Mouse (Mus musculus): ENCODE measurements around the gene Prcd. TPM values are rescaled to one million over a fixed set of nuclear protein-coding genes. Genes with fewer than 3 reads are reported as not detected.
"Not testable (repeated sequence)": the region's sequence is repeated elsewhere in the genome, so short reads cannot be mapped to it uniquely, and the experiment has no call there.

The Prcd gene
- polyA plus RNA-seq (2014; fragmentation: Nextera tagmentation; extraction: Ambion mirVana): 1.4 and 1.7 TPM in 2 replicates

DNA sequence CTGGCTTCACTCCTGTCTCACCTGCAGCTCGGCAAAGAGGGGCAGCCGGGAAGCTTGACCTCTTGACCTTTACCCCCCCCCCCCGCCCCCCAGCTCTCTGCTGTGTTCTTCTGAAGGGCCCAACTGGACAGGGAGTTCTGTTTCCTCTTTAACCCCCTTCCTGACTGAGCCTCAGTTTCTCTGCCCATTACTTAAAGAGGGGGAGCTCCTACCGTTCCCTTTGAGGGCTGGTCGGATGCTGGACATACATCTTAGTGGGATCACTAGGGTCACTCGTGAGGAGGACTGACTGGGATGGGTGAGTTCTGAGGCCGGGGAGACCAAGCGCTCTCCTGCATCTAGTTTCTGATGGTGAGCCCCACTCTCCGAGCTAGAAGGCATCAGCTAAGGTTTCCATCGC is at the start of gene Prcd:
Prcd (plus strand) TSS at position 301 of the 400 bp plus-strand sequence.
- no peaks in the 10 kb centered on the region for H3K9me3 ChIP-seq (replicated peaks; ENCODE audit: control insufficient read depth, low read length)
- H3K4me3 ChIP-seq (ENCODE audit: low read depth, low read length): peak within 1 kb of the TSS; percentile 49
- H3K27ac ChIP-seq (ENCODE audit: low read depth, low read length): no peak within 1 kb of the TSS; the same call in 1 of the 2 replicates
- DNase-seq (ENCODE audit: low spot score) (no peak), ATAC-seq (no peak)
- H3K27me3 ChIP-seq (replicated peaks; ENCODE audit: control insufficient read depth, insufficient read depth, low read length): peaks cover 18% of the 10 kb centered on the region
- peak within 1 kb of the TSS; percentile 75 for H3K9ac ChIP-seq (ENCODE audit: low read length)
- H3K4me2 ChIP-seq (ENCODE audit: low read length): peak within 1 kb of the TSS; percentile 92
- H3K4me1 ChIP-seq (ENCODE audit: control insufficient read depth, insufficient read depth, low read length): peaks cover 21% of the 10 kb centered on the region
- H3K36me3 ChIP-seq (ENCODE audit: control insufficient read depth, insufficient read depth, low read length): no peaks in the 10 kb centered on the region
- 9% methylated on average over 10 of the region's 10 CpGs for WGBS

DNA sequence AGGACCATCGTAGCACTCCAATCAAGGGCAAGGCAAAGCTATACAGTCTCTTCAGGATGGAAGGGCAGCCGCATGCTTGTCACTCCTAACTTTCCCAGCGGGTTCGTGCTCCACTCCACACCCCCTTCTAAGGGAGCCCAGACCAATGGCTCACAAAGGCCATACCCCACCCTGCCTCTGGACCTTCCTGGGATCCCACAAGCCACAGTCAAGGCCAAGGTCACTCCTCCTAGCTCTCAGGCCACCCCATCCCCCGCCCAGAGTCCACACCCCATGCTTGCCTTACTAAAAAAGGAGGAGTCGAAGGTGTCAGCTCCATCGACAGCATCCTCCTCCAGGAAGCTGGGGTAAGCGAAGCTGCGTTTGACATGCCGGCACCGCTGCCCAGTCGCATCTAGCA is 49.2 kb upstream of the Prcd start:
- no peaks in the 10 kb centered on the region for H3K36me3 ChIP-seq (ENCODE audit: control insufficient read depth, insufficient read depth, low read length)
- H3K4me1 ChIP-seq (ENCODE audit: control insufficient read depth, insufficient read depth, low read length): no peaks in the 10 kb centered on the region
- no peak overlapping the region for H3K9ac ChIP-seq (ENCODE audit: low read length)
- H3K27ac ChIP-seq (ENCODE audit: low read depth, low read length): no peak overlapping the region
- H3K4me3 ChIP-seq (ENCODE audit: low read depth, low read length): no peak overlapping the region
- ATAC-seq (no peak), DNase-seq (ENCODE audit: low spot score) (no peak)
- H3K4me2 ChIP-seq (ENCODE audit: low read length): no peak overlapping the region
- WGBS: 93% methylated on average over 12 of the region's 12 CpGs
- no peaks in the 10 kb centered on the region for H3K9me3 ChIP-seq (replicated peaks; ENCODE audit: control insufficient read depth, low read length)
- no peaks in the 10 kb centered on the region for H3K27me3 ChIP-seq (replicated peaks; ENCODE audit: control insufficient read depth, insufficient read depth, low read length)

DNA sequence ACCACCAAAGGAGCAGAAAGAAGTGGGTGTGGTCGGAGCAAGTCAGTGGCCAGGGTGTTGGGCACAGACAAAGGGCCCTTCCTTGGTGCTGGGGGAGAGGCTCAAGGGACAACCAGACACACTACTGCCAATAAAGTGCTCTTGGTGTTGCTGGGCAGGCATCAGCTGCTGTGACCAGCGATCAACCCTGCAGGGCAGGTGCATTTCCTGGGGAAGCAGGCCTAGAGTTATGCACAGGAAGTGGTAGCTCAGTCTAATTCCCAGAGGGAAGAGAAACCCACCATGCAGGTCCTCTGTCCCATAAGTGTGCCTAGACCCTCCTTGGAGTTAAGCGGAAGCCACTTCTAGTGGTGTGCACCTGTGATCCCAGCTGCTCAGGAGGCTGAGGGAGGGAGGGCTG is 45.6 kb upstream of the Prcd start:
- Histone ChIP-seq H3K4me1 (ENCODE audit: control insufficient read depth, insufficient read depth, low read length) (no peaks in the 10 kb centered on the region), H3K36me3 (ENCODE audit: control insufficient read depth, insufficient read depth, low read length) (no peaks in the 10 kb centered on the region), H3K27me3 (replicated peaks; ENCODE audit: control insufficient read depth, insufficient read depth, low read length) (no peaks in the 10 kb centered on the region), H3K27ac (ENCODE audit: low read depth, low read length) (no peak overlapping the region), H3K4me2 (ENCODE audit: low read length) (no peak overlapping the region), H3K9ac (ENCODE audit: low read length) (no peak overlapping the region), H3K9me3 (replicated peaks; ENCODE audit: control insufficient read depth, low read length) (no peaks in the 10 kb centered on the region), H3K4me3 (ENCODE audit: low read depth, low read length) (no peak overlapping the region)
- ATAC-seq: no peak
- WGBS: 90% methylated on average over 3 of the region's 3 CpGs
- DNase-seq (ENCODE audit: low spot score): no peak

DNA sequence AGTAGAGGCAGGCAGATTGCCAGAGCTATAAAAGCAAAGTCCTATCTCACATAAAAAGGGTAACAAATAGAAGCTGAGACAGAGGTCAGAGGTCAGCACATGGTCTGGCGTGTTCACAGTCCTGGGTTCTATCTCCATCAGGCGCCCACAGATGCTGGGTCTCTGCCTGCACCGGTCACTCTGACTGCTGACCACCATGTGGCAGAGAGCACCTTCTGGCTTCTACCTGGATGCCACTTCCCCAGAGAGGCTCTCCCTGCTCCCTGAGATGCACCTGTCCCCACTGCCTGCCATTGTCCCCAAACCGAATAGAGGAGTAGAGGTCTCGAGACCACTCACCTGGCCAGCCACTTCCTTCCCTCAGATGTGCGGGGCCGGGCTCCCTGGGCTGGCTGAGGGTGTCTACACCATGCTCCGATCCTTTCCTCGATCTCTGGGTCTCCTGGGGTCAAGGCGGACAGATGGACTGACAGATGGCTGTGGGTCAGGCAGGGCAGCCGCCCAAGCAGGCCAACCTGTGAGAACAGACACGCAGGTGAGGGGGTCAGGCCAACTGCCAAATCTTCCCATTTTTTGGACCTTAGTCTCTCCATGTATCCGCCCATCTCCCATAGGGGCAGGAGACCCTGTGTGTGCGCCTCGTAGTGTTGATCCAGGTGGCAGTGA is 43.2 kb upstream of the Prcd start:
- WGBS: 89% methylated on average over 15 of the region's 15 CpGs
- H3K4me3 ChIP-seq (ENCODE audit: low read depth, low read length): no peak overlapping the region
- ATAC-seq: no peak

DNA sequence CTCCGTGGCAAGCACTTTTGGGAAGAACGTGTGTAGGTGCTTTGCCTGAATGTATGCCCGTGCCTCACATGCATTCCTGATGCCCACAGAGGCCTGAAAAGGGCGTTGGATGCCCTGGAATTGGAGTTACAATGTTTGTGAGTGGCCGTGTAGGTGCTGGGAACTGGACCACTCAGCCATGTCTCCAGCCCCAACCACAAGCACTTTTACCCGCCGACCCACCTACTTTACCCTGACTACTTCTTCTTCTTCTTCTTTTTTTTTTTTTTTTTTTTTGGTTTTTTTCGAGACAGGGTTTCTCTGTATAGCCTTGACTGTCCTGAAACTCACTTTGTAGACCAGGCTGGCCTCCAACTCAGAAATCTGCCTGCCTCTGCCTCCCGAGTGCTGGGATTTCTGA is 42.2 kb upstream of the Prcd start:
- H3K9me3 ChIP-seq (replicated peaks; ENCODE audit: control insufficient read depth, low read length); H3K4me2 ChIP-seq (ENCODE audit: low read length); DNase-seq (ENCODE audit: low spot score); H3K4me3 ChIP-seq (ENCODE audit: low read depth, low read length); H3K4me1 ChIP-seq (ENCODE audit: control insufficient read depth, insufficient read depth, low read length); H3K27ac ChIP-seq (ENCODE audit: low read depth, low read length); H3K36me3 ChIP-seq (ENCODE audit: control insufficient read depth, insufficient read depth, low read length); ATAC-seq; H3K27me3 ChIP-seq (replicated peaks; ENCODE audit: control insufficient read depth, insufficient read depth, low read length); H3K9ac ChIP-seq (ENCODE audit: low read length): not testable (repeated sequence)
- WGBS: 89% methylated on average over 9 of the region's 9 CpGs

More for the DNA sequence above, 43.2 kb upstream of the Prcd start:
- H3K36me3 ChIP-seq (ENCODE audit: control insufficient read depth, insufficient read depth, low read length): no peaks in the 10 kb centered on the region
- H3K9ac ChIP-seq (ENCODE audit: low read length): no peak overlapping the region
- no peak overlapping the region for H3K4me2 ChIP-seq (ENCODE audit: low read length)
- DNase-seq (ENCODE audit: low spot score): no peak
- H3K27ac ChIP-seq (ENCODE audit: low read depth, low read length): no peak overlapping the region
- H3K9me3 ChIP-seq (replicated peaks; ENCODE audit: control insufficient read depth, low read length): no peaks in the 10 kb centered on the region
- no peaks in the 10 kb centered on the region for H3K4me1 ChIP-seq (ENCODE audit: control insufficient read depth, insufficient read depth, low read length)
- H3K27me3 ChIP-seq (replicated peaks; ENCODE audit: control insufficient read depth, insufficient read depth, low read length): no peaks in the 10 kb centered on the region

DNA sequence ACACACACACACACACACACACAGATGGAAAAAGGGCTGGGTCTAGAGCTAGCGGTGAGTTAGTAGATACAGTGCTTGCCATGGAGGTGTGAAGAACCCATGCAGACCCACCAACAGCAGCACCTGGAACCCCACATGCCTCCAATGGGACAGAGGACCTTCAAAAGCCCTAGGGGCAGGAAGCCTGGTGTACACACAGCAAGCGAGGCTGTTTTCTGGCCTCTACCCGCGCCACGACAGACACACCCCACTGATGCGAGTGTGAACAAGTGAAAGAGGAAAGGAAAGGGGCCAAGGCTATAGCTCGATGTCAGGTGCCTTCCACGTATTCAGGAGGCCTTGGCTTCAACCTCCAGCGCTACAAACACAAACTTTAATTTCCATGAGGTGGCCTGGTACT is 41.5 kb upstream of the Prcd start:
- no peaks in the 10 kb centered on the region for H3K36me3 ChIP-seq (ENCODE audit: control insufficient read depth, insufficient read depth, low read length)
- H3K4me3 ChIP-seq (ENCODE audit: low read depth, low read length): no peak overlapping the region
- no peak for DNase-seq (ENCODE audit: low spot score)
- H3K4me2 ChIP-seq (ENCODE audit: low read length): no peak overlapping the region
- H3K27ac ChIP-seq (ENCODE audit: low read depth, low read length): no peak overlapping the region
- H3K27me3 ChIP-seq (replicated peaks; ENCODE audit: control insufficient read depth, insufficient read depth, low read length): no peaks in the 10 kb centered on the region
- H3K9ac ChIP-seq (ENCODE audit: low read length): no peak overlapping the region
- 92% methylated on average over 9 of the region's 9 CpGs for WGBS
- H3K9me3 ChIP-seq (replicated peaks; ENCODE audit: control insufficient read depth, low read length): no peaks in the 10 kb centered on the region
- no peaks in the 10 kb centered on the region for H3K4me1 ChIP-seq (ENCODE audit: control insufficient read depth, insufficient read depth, low read length)
- ATAC-seq: no peak

DNA sequence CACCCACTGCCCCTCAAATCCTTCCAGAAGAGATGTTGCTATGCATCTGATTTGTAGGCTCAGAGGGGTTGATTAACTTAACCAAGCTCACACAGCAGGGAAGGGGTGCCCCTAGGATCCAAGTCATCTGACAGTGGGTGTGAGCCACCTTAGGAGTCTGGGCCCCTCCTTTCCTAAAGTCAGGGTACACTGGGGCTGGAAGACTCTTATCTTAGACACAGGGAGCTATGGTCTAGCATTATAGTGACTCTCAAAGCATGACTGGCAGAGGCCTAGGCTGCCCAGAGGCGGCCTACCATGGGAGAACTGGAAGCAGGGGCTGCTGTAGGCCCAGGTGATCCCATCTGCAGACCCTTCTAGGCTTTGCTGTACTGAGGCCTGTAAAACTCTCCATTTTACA is 40.8 kb upstream of the Prcd start:
- no peaks in the 10 kb centered on the region for H3K27me3 ChIP-seq (replicated peaks; ENCODE audit: control insufficient read depth, insufficient read depth, low read length)
- H3K4me3 ChIP-seq (ENCODE audit: low read depth, low read length): no peak overlapping the region
- H3K27ac ChIP-seq (ENCODE audit: low read depth, low read length): no peak overlapping the region
- no peaks in the 10 kb centered on the region for H3K9me3 ChIP-seq (replicated peaks; ENCODE audit: control insufficient read depth, low read length)
- no peak overlapping the region for H3K9ac ChIP-seq (ENCODE audit: low read length)
- ATAC-seq (no peak), DNase-seq (ENCODE audit: low spot score) (no peak)
- H3K4me1 ChIP-seq (ENCODE audit: control insufficient read depth, insufficient read depth, low read length): no peaks in the 10 kb centered on the region
- H3K4me2 ChIP-seq (ENCODE audit: low read length): no peak overlapping the region
- WGBS: 90% methylated on average over 1 of the region's 1 CpGs
- H3K36me3 ChIP-seq (ENCODE audit: control insufficient read depth, insufficient read depth, low read length): no peaks in the 10 kb centered on the region

DNA sequence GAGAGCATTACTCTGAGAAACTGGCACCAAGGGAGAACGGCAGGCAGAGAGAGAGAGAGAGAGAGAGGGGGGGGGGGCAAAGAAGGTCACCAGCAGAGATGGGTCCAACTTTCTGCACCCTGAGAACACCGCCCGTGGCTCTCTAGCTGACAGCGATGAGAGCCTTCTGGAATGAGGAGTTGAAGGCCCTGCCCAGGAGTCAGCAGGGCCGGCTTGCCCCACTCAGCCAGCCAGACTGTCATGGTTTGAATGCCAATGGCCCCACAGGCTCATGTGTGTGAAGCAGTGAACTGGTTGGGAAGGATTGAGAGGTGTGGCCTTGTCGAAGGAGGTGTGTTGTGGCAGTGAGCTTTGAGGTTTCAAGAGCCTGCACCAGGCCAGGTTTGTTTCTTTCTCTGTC is 40.1 kb upstream of the Prcd start:
- DNase-seq (ENCODE audit: low spot score) (no peak), ATAC-seq (no peak)
- Histone ChIP-seq H3K9ac (ENCODE audit: low read length) (no peak overlapping the region), H3K9me3 (replicated peaks; ENCODE audit: control insufficient read depth, low read length) (no peaks in the 10 kb centered on the region), H3K4me1 (ENCODE audit: control insufficient read depth, insufficient read depth, low read length) (no peaks in the 10 kb centered on the region), H3K4me2 (ENCODE audit: low read length) (no peak overlapping the region), H3K36me3 (ENCODE audit: control insufficient read depth, insufficient read depth, low read length) (no peaks in the 10 kb centered on the region), H3K27ac (ENCODE audit: low read depth, low read length) (no peak overlapping the region), H3K4me3 (ENCODE audit: low read depth, low read length) (no peak overlapping the region), H3K27me3 (replicated peaks; ENCODE audit: control insufficient read depth, insufficient read depth, low read length) (no peaks in the 10 kb centered on the region)
- WGBS: 93% methylated on average over 6 of the region's 6 CpGs

DNA sequence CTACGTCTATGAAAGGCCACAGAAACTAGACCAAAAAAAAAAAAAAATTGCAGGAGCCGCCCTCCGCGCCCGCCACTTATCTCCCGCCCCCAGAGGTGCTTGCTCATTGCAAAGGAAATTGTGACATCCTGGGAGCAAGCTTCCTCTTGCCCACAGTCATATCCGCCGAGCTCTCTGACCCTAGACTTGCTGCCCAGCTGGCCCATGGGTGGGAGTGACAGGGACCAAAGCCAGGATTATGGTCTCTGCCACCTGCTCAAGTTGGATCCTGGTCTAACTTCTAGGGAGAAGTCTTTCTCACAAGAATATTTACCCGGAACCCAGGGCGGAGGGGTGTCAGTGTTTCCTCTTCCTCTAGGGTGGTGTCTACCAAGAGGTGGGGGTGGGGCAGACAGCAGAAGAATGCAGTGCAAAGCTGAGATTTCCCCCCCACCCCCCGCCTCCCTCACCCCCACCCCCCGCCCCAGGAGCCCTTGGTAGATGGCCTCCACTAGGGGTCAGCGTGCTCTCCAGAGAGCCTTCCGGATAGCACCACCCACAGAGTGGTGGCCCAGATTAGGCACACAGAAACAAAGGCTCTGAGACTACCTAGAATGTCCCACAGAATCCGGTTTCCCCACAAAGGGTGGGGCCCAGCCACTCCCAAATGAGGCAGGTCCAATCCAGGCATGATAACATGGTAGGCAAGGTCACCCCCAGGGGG is 37.4 kb upstream of the Prcd start:
- ATAC-seq: no peak

More for the DNA sequence above, 37.4 kb upstream of the Prcd start:
- Histone ChIP-seq H3K27ac (ENCODE audit: low read depth, low read length) (no peak overlapping the region), H3K9ac (ENCODE audit: low read length) (no peak overlapping the region), H3K36me3 (ENCODE audit: control insufficient read depth, insufficient read depth, low read length) (no peaks in the 10 kb centered on the region), H3K27me3 (replicated peaks; ENCODE audit: control insufficient read depth, insufficient read depth, low read length) (no peaks in the 10 kb centered on the region), H3K9me3 (replicated peaks; ENCODE audit: control insufficient read depth, low read length) (no peaks in the 10 kb centered on the region), H3K4me2 (ENCODE audit: low read length) (no peak overlapping the region), H3K4me3 (ENCODE audit: low read depth, low read length) (no peak overlapping the region), H3K4me1 (ENCODE audit: control insufficient read depth, insufficient read depth, low read length) (no peaks in the 10 kb centered on the region)
- no peak for DNase-seq (ENCODE audit: low spot score)
- WGBS: 54% methylated on average over 15 of the region's 15 CpGs

All from forebrain, embryonic 14.5 days (tissue).